Mouse (Mus musculus) kidney, adult 11 months (tissue): ENCODE data around the gene Prss44.
"Not testable (repeated sequence)": the region's sequence is repeated elsewhere in the genome, so short reads cannot be mapped to it uniquely, and the experiment has no call there.

Experiments used
- DNase-seq: peaks from one replicate; pipeline ENCODE4 v3.0.0; 2022

Gene Prss44

GRCm38 (mm10) chr9:110813789-110814188, at the start of gene Prss44:
Gene Prss44, plus strand, starts transcription at chr9:110813994.
- DNase-seq: no peak

- DNase-seq: no peak
Measured at GRCm38 (mm10) chr9:110772336-110772735, 41.5 kb upstream of the Prss44 start.

GRCm38 (mm10) chr9:110774403-110775268, 39.2 kb upstream of the Prss44 start:
- DNase-seq: no peak

- DNase-seq: no peak
Measured at GRCm38 (mm10) chr9:110775269-110776022, 38.3 kb upstream of the Prss44 start.

GRCm38 (mm10) chr9:110778100-110778499, 35.7 kb upstream of the Prss44 start:
- no peak for DNase-seq

- DNase-seq: no peak
Measured at GRCm38 (mm10) chr9:110778559-110778958, 35.2 kb upstream of the Prss44 start.

- no peak for DNase-seq
Measured at GRCm38 (mm10) chr9:110779242-110779913, 34.4 kb upstream of the Prss44 start.

- peak; percentile 89 for DNase-seq
Measured at GRCm38 (mm10) chr9:110781256-110781721, 32.5 kb upstream of the Prss44 start.

GRCm38 (mm10) chr9:110781731-110782130, 32.1 kb upstream of the Prss44 start:
- DNase-seq: peak; percentile 92

GRCm38 (mm10) chr9:110783611-110784010, 30.2 kb upstream of the Prss44 start:
- DNase-seq: no peak

- DNase-seq: no peak
Measured at GRCm38 (mm10) chr9:110788169-110788568, 25.6 kb upstream of the Prss44 start.

GRCm38 (mm10) chr9:110790462-110790861, 23.3 kb upstream of the Prss44 start:
- DNase-seq: no peak

GRCm38 (mm10) chr9:110797013-110797412, 16.8 kb upstream of the Prss44 start:
- no peak for DNase-seq

- no peak for DNase-seq
Measured at GRCm38 (mm10) chr9:110797866-110798265, 15.9 kb upstream of the Prss44 start, which contains the start of gene Prss42. Gene Prss42, plus strand, starts transcription at chr9:110798166.

- no peak for DNase-seq
Measured at GRCm38 (mm10) chr9:110800834-110801479, 12.8 kb upstream of the Prss44 start.

- no peak for DNase-seq
Measured at GRCm38 (mm10) chr9:110803294-110803693, 10.5 kb upstream of the Prss44 start.

- DNase-seq: no peak
Measured at GRCm38 (mm10) chr9:110810051-110810450, 3.7 kb upstream of the Prss44 start.

- not testable (repeated sequence) for DNase-seq
Measured at GRCm38 (mm10) chr9:110820546-110820945, 6.8 kb downstream of the Prss44 start.

- peak; percentile 29 for DNase-seq
Measured at GRCm38 (mm10) chr9:110821436-110821835, 7.6 kb downstream of the Prss44 start.

GRCm38 (mm10) chr9:110825426-110825825, 11.6 kb downstream of the Prss44 start:
- no peak for DNase-seq

- DNase-seq: no peak
Measured at GRCm38 (mm10) chr9:110825832-110826231, 12.0 kb downstream of the Prss44 start.

GRCm38 (mm10) chr9:110826390-110826789, 12.6 kb downstream of the Prss44 start, which contains the start of gene Prss43:
Gene Prss43, plus strand, starts transcription at chr9:110826690.
- no peak for DNase-seq
